Mouse (Mus musculus): Measurements from ENCODE around the gene Msx3. TPM values are rescaled to one million over a fixed set of nuclear protein-coding genes. Genes with fewer than 3 reads are reported as not detected.

The Msx3 gene
- polyA plus RNA-seq, 1 experiment from 2014 or later: not detected

DNA sequence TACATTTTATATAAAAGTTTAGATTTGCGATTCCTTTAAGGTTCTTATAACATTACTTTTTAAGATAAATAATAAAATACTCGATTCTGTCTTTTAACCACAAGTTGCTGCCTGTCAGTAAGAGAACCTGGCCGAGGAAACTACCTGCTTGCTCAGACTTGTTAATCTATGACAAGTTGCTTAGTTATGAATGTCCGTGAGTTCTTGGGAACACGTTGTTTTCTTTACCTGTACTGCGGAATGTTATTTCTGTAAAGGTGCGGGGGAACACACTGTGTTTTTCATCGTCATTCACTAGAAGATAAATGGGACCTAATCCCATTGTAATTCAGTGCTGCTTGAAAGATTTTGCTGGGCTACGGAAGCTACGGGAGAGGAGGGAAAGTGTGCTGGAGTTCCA lies 41.7 kb upstream of the Msx3 start:
- WGBS: 70% methylated on average over 10 of the region's 10 CpGs

GRCm38 (mm10) chr7:140082242-140082678 lies 33.4 kb upstream of the Msx3 start, which contains the start of gene Caly:
Caly (minus strand) TSS chr7:140082548.
- H3K9me3 ChIP-seq (replicated peaks; ENCODE audit: low read length): no peaks in the 10 kb centered on the region
- H3K36me3 ChIP-seq (ENCODE audit: insufficient read depth, low read length): no peaks in the 10 kb centered on the region
- H3K27ac ChIP-seq: no peak within 1 kb of the TSS
- H3K9ac ChIP-seq (ENCODE audit: low read depth, low read length): no peak within 1 kb of the TSS
- peak; percentile 69 for TF ChIP-seq CTCF (IDR thresholded peaks at IDR 0.05; ENCODE audit: low read depth)
- DNase-seq (ENCODE audit: low spot score) (peak; percentile 83), ATAC-seq (replicated peaks; ENCODE audit: low FRiP score, low read depth) (peak; percentile 72)
- WGBS: 3% methylated on average over 18 of the region's 18 CpGs
- peaks cover 32% of the 10 kb centered on the region for H3K27me3 ChIP-seq (ENCODE audit: insufficient read depth, low read length)
- H3K4me2 ChIP-seq (ENCODE audit: low read length): no peak within 1 kb of the TSS
- H3K4me1 ChIP-seq (replicated peaks; ENCODE audit: insufficient read depth, low read length): no peaks in the 10 kb centered on the region
- no peak within 1 kb of the TSS for H3K4me3 ChIP-seq (replicated peaks; ENCODE audit: low read depth, low read length)

More for the DNA sequence above, 41.7 kb upstream of the Msx3 start:
- Histone ChIP-seq H3K36me3 (ENCODE audit: insufficient read depth, low read length) (no peaks in the 10 kb centered on the region), H3K4me3 (replicated peaks; ENCODE audit: low read depth, low read length) (no peak overlapping the region), H3K4me1 (replicated peaks; ENCODE audit: insufficient read depth, low read length) (no peaks in the 10 kb centered on the region), H3K4me2 (ENCODE audit: low read length) (no peak overlapping the region), H3K27ac (no peak overlapping the region), H3K9me3 (replicated peaks; ENCODE audit: low read length) (no peaks in the 10 kb centered on the region), H3K9ac (ENCODE audit: low read depth, low read length) (no peak overlapping the region), H3K27me3 (ENCODE audit: insufficient read depth, low read length) (no peaks in the 10 kb centered on the region)
- ATAC-seq (replicated peaks; ENCODE audit: low FRiP score, low read depth) (no peak), DNase-seq (ENCODE audit: low spot score) (no peak)
- TF ChIP-seq CTCF (IDR thresholded peaks at IDR 0.05; ENCODE audit: low read depth): no peak

DNA sequence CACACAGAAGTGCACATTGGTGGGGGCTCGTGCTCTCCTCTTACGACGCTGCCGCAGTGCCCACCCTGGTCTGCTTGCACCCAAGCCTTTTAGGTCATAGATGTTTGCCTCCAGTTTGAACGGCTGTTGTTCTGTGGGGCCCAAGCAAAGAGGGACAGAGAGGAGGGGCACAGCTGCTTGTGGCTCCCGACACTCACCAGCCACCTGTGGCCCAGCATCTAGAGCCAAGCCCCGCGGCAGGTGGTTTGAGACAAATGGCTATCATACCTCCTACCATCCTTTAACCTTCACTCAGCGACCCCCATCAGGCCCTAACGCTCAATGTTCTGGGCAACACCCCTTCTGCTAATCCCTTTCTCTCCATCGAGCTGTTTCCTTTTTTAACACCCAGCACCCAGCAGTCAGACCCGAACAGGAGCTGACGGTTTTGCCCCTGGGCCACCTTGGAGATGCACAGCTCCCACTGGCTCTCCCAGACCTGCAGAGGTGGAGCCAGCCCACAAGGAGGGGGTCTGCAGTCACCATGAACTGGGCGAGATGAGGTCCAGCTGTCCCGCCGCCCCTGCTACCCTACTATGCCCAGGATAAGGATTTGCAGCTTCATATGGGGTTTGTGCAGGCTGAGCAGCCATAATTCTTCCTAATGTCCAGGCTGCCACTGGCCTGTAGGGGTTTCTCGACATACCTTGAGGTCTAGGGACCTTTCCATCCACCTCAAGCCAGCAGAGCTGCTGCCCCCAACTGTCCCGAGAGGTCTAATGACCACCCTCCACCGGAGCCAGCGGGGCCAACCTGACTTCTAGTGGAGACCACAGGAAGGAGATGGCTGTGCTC lies 32.7 kb upstream of the Msx3 start:
- no peak overlapping the region for H3K9ac ChIP-seq (ENCODE audit: low read depth, low read length)
- H3K4me3 ChIP-seq (replicated peaks; ENCODE audit: low read depth, low read length): no peak overlapping the region
- H3K27me3 ChIP-seq (ENCODE audit: insufficient read depth, low read length): peaks cover 32% of the 10 kb centered on the region
- DNase-seq (ENCODE audit: low spot score): no peak
- no peak overlapping the region for H3K27ac ChIP-seq
- TF ChIP-seq CTCF (IDR thresholded peaks at IDR 0.05; ENCODE audit: low read depth): no peak
- H3K4me2 ChIP-seq (ENCODE audit: low read length): no peak overlapping the region
- no peaks in the 10 kb centered on the region for H3K9me3 ChIP-seq (replicated peaks; ENCODE audit: low read length)
- no peaks in the 10 kb centered on the region for H3K36me3 ChIP-seq (ENCODE audit: insufficient read depth, low read length)
- no peak for ATAC-seq (replicated peaks; ENCODE audit: low FRiP score, low read depth)
- 11% methylated on average over 20 of the region's 20 CpGs for WGBS
- H3K4me1 ChIP-seq (replicated peaks; ENCODE audit: insufficient read depth, low read length): no peaks in the 10 kb centered on the region

GRCm38 (mm10) chr7:140080503-140081156 lies 31.7 kb upstream of the Msx3 start:
- TF ChIP-seq CTCF (IDR thresholded peaks at IDR 0.05; ENCODE audit: low read depth): no peak
- Histone ChIP-seq H3K9ac (ENCODE audit: low read depth, low read length) (no peak overlapping the region), H3K4me3 (replicated peaks; ENCODE audit: low read depth, low read length) (0 out of 2 replicates have a peak overlapping the region, but pooled peaks have one; percentile 7), H3K36me3 (ENCODE audit: insufficient read depth, low read length) (no peaks in the 10 kb centered on the region), H3K9me3 (replicated peaks; ENCODE audit: low read length) (no peaks in the 10 kb centered on the region), H3K4me1 (replicated peaks; ENCODE audit: insufficient read depth, low read length) (no peaks in the 10 kb centered on the region), H3K4me2 (ENCODE audit: low read length) (peak overlapping the region; percentile 37), H3K27ac (no peak overlapping the region), H3K27me3 (ENCODE audit: insufficient read depth, low read length) (peaks cover 32% of the 10 kb centered on the region)
- WGBS: 3% methylated on average over 24 of the region's 24 CpGs
- ATAC-seq (replicated peaks; ENCODE audit: low FRiP score, low read depth): no peak; the same call in 1 of the 2 replicates
- peak; percentile 84 for DNase-seq (ENCODE audit: low spot score)

- H3K27ac ChIP-seq: no peak overlapping the region
- ATAC-seq (replicated peaks; ENCODE audit: low FRiP score, low read depth) (no peak), DNase-seq (ENCODE audit: low spot score) (peak; percentile 78)
- H3K27me3 ChIP-seq (ENCODE audit: insufficient read depth, low read length): peaks cover 32% of the 10 kb centered on the region
- 5% methylated on average over 5 of the region's 5 CpGs for WGBS
- H3K4me2 ChIP-seq (ENCODE audit: low read length): no peak overlapping the region
- no peaks in the 10 kb centered on the region for H3K36me3 ChIP-seq (ENCODE audit: insufficient read depth, low read length)
- no peak overlapping the region for H3K4me3 ChIP-seq (replicated peaks; ENCODE audit: low read depth, low read length)
- H3K9ac ChIP-seq (ENCODE audit: low read depth, low read length): no peak overlapping the region
- TF ChIP-seq CTCF (IDR thresholded peaks at IDR 0.05; ENCODE audit: low read depth): peak; percentile 86
- no peaks in the 10 kb centered on the region for H3K9me3 ChIP-seq (replicated peaks; ENCODE audit: low read length)
- no peaks in the 10 kb centered on the region for H3K4me1 ChIP-seq (replicated peaks; ENCODE audit: insufficient read depth, low read length)
These were observed 29.8 kb upstream of the Msx3 start for GRCm38 (mm10) chr7:140078711-140079110.

GRCm38 (mm10) chr7:140077698-140078097 lies 28.8 kb upstream of the Msx3 start:
- Histone ChIP-seq H3K9me3 (replicated peaks; ENCODE audit: low read length) (no peaks in the 10 kb centered on the region), H3K9ac (ENCODE audit: low read depth, low read length) (no peak overlapping the region), H3K27me3 (ENCODE audit: insufficient read depth, low read length) (peaks cover 32% of the 10 kb centered on the region), H3K36me3 (ENCODE audit: insufficient read depth, low read length) (no peaks in the 10 kb centered on the region), H3K27ac (no peak overlapping the region), H3K4me3 (replicated peaks; ENCODE audit: low read depth, low read length) (no peak overlapping the region), H3K4me1 (replicated peaks; ENCODE audit: insufficient read depth, low read length) (no peaks in the 10 kb centered on the region), H3K4me2 (ENCODE audit: low read length) (no peak overlapping the region)
- no peak for TF ChIP-seq CTCF (IDR thresholded peaks at IDR 0.05; ENCODE audit: low read depth)
- DNase-seq (ENCODE audit: low spot score) (no peak), ATAC-seq (replicated peaks; ENCODE audit: low FRiP score, low read depth) (no peak)
- 71% methylated on average over 6 of the region's 6 CpGs for WGBS

Data from kidney, postnatal 0 days (tissue).